Mouse (Mus musculus) brain, embryonic 14.5 days (tissue): Measurements from ENCODE around the gene Cst6.

ENCODE experiments used
- CTCF ChIP-seq: fragments of 200-500 bp; IDR thresholded peaks from 2 replicates; pipeline ENCODE4 v1.5.1; 2012; ENCODE audit warnings: inconsistent platforms, mild to moderate bottlenecking, moderate library complexity, borderline replicate concordance; ENCODE audit not compliant: insufficient read depth, insufficient read length; ENCODE audit errors: extremely low read depth
- POLR2A ChIP-seq: fragments of 200-500 bp; IDR thresholded peaks from 2 replicates; pipeline ENCODE4 v1.6.1; 2012; ENCODE audit warnings: mild to moderate bottlenecking, inconsistent platforms, borderline replicate concordance; ENCODE audit not compliant: poor library complexity, insufficient read depth, insufficient read length, severe bottlenecking; ENCODE audit errors: extremely low read depth

- no peak for TF ChIP-seq POLR2A
- TF ChIP-seq CTCF = no peak
These were observed 52.7 kb downstream of the Cst6 start for GRCm38 (mm10) chr19:5296630-5297029.
